Mouse (Mus musculus) stomach, embryonic 16.5 days (tissue): ENCODE data around the gene Tet3. TPM values are rescaled to one million over a fixed set of nuclear protein-coding genes. Genes with fewer than 3 reads are reported as not detected.

ENCODE experiments used
- ATAC-seq: fragments of 200-750 bp; cut with Nextera tagmentation; 2 replicates; pipeline ENCODE4 v1.8.0; 2017; ENCODE audit warnings: moderate number of reproducible peaks, moderate TSS enrichment; ENCODE audit not compliant: insufficient read depth, low FRiP score
- H3K27ac ChIP-seq: fragments of 300-500 bp; sonication (generic); 2 replicates; pipeline ENCODE4 v1.5.1; 2014; ENCODE audit warnings: low read length
- H3K27me3 ChIP-seq: fragments of 300-500 bp; sonication (generic); 2 replicates; pipeline ENCODE4 v1.6.1; 2014; ENCODE audit warnings: low read length, control low read depth, mixed read lengths; ENCODE audit not compliant: control insufficient read depth, insufficient read depth
- H3K36me3 ChIP-seq: fragments of 300-500 bp; sonication (generic); 2 replicates; pipeline ENCODE4 v1.6.1; 2014; ENCODE audit warnings: low read length; ENCODE audit not compliant: control insufficient read depth, insufficient read depth
- H3K4me1 ChIP-seq: fragments of 300-500 bp; sonication (generic); 2 replicates; pipeline ENCODE4 v1.6.1; 2014; ENCODE audit warnings: low read length, control low read depth, mixed read lengths; ENCODE audit not compliant: control insufficient read depth, insufficient read depth
- H3K4me2 ChIP-seq: fragments of 300-500 bp; sonication (generic); 2 replicates; pipeline ENCODE4 v1.6.1; 2014; ENCODE audit warnings: low read depth, low read length, mixed read lengths
- H3K4me3 ChIP-seq: fragments of 300-500 bp; sonication (generic); replicated peaks from 2 replicates; pipeline ENCODE4 v1.5.1; 2014; ENCODE audit warnings: mild to moderate bottlenecking, low read length
- H3K9ac ChIP-seq: fragments of 300-500 bp; sonication (generic); 2 replicates; pipeline ENCODE4 v1.6.1; 2014; ENCODE audit warnings: low read length
- H3K9me3 ChIP-seq: fragments of 300-500 bp; sonication (generic); replicated peaks from 2 replicates; pipeline ENCODE4 v1.6.1; 2016; ENCODE audit warnings: low read length, control low read depth; ENCODE audit not compliant: control insufficient read depth
- WGBS: fragments of 180-500 bp; shearing (Covaris S2); extraction: QIAGEN DNeasy Blood & Tissue Kit; methylation state at CpG from one replicate; pipeline ENCODE4 v1.1.7; 2014; 5-methylcytosine and 5-hydroxymethylcytosine counted together
- polyA plus RNA-seq: library from polyadenylated mRNA; unstranded; fragments of >200 nt; fragmentation: Nextera tagmentation; extraction: Ambion mirVana; gene quantifications from 2 replicates; pipeline ENCODE4 v1.2.1, GENCODE M21; 2015

Gene Tet3
- polyA plus RNA-seq, 1 experiment from 2014 or later, result 34.5 TPM

DNA sequence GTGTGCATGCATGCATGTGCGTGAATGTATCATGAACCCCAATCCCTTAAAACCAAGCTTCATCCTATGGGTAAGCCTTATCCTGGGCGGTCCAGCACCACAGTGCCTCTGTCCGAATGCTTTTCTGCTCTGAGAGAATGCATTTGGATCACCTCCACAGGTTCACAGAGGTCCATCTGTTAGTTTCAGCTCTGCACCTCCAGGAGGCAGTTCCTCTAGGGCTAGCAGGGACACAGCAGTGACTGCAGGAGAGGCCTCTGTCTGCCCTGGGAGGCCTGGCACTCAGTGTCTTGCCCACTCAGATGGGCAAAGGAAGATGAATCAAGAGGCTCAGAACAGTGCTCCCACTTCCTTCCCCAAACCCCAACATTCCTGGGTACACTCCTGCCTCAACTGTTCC lies 32.3 kb downstream of the Tet3 start:
- no peaks in the 10 kb centered on the region for H3K27me3 ChIP-seq
- whole genome bisulfite sequencing, result 80% methylated on average over 3 of the region's 3 CpGs
- H3K4me2 ChIP-seq, result no peak overlapping the region
- ATAC-seq, result no peak
- no peaks in the 10 kb centered on the region for H3K9me3 ChIP-seq
- H3K27ac ChIP-seq, result no peak overlapping the region
- peaks cover 63% of the 10 kb centered on the region for H3K4me1 ChIP-seq
- H3K9ac ChIP-seq, result no peak overlapping the region
- 0 out of 2 replicates have a peak, but pooled peaks cover 5% of the 10 kb centered on the region for H3K36me3 ChIP-seq
- no peak overlapping the region for H3K4me3 ChIP-seq

GRCm38 (mm10) chr6:83424053-83424404 lies 34.9 kb downstream of the Tet3 start:
- H3K9ac ChIP-seq, result no peak overlapping the region; the same call in 1 of the 2 replicates
- no peak overlapping the region for H3K4me3 ChIP-seq
- H3K4me2 ChIP-seq, result no peak overlapping the region
- H3K27ac ChIP-seq, result peak overlapping the region; percentile 92
- WGBS, result 73% methylated on average over 4 of the region's 4 CpGs
- no peaks in the 10 kb centered on the region for H3K27me3 ChIP-seq
- 0 out of 2 replicates have a peak, but pooled peaks cover 3% of the 10 kb centered on the region for H3K36me3 ChIP-seq
- no peaks in the 10 kb centered on the region for H3K9me3 ChIP-seq
- peaks cover 67% of the 10 kb centered on the region for H3K4me1 ChIP-seq
- ATAC-seq, result no peak

DNA sequence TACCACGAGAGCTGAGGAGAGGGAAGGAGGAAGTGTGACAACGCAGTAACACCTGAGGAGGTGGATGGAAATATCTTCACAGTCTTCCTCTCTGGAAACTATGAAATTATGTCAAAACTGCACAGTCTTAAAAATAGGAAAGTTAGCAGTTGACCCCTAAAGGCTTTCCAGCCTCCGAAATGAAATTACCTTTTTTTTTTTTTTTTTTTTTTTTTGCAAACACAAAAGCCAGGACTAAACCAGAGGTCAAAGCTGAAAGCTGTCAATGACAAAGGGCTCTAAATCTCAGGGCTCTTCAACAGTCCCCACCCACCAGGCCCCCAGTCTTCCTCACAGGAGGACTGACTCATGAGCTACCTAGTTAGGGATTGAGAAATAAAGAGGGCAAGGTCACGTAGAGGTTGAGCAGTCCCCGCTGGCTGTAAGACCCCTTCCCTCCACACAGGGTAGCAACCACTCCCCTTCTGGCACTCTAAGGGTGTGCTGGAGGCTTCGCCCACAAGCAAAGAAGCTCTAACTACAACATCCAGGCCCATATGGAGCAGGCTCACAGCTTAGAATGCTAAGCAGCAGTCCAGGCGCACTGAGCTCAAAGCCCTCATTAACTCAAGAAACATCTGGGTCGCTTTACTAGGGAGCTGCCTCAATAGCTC lies 35.4 kb downstream of the Tet3 start:
- no peak for ATAC-seq
- Histone ChIP-seq H3K4me2 (no peak overlapping the region), H3K36me3 (0 out of 2 replicates have a peak, but pooled peaks cover 3% of the 10 kb centered on the region), H3K9me3 (no peaks in the 10 kb centered on the region), H3K27ac (peak overlapping the region; percentile 92), H3K4me3 (no peak overlapping the region), H3K9ac (peak overlapping the region; percentile 20; the same call in 1 of the 2 replicates), H3K27me3 (no peaks in the 10 kb centered on the region), H3K4me1 (peaks cover 67% of the 10 kb centered on the region)
- whole genome bisulfite sequencing, result 56% methylated on average over 8 of the region's 8 CpGs

DNA sequence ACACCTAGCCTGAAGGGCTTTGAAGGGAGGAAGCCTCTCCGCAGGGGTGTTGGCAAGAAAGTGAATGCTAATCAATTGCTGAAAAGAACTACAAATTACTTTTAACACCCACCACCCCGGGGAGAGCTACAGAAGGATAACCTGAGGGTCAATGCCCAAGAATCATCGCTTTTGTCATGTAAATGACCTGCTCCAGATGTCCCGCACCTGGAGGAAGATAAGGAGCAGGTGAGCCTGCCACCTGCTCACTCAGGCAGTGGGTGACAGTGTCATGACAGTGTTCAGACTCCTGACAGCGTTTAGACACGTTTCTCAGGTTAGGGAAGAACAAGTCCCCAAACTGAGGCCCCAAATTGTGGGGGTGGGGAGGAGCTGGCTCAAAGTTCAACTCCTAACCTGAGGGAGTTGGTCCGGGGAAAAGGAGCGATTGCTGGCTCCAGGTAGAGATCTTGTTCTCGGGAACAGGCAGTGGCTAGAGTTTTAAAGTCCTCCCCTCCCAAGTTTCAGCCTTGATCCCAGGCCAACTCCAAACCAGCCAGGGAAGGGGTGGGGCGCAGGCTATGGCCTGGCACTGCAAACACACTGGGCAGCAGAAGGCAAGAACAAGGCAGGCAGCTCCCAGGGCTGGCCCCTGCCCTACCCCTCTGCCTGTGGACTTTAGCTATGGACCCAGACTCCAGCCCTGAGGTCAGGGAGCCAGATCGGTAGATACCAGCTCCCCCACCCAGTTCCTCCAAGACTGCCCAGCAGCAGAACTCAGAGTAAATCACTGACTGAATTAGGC lies 36.8 kb downstream of the Tet3 start:
- peak overlapping the region; percentile 92 for H3K27ac ChIP-seq
- H3K9me3 ChIP-seq, result no peaks in the 10 kb centered on the region
- peak overlapping the region; percentile 52; the same call in 1 of the 2 replicates for H3K9ac ChIP-seq
- peak; percentile 93 for ATAC-seq
- no peaks in the 10 kb centered on the region for H3K27me3 ChIP-seq
- H3K4me1 ChIP-seq, result peaks cover 63% of the 10 kb centered on the region
- H3K36me3 ChIP-seq, result 0 out of 2 replicates have a peak, but pooled peaks cover 3% of the 10 kb centered on the region
- H3K4me3 ChIP-seq, result no peak overlapping the region
- H3K4me2 ChIP-seq, result peak overlapping the region; percentile 6; the same call in 1 of the 2 replicates
- WGBS, result 26% methylated on average over 11 of the region's 11 CpGs

- 83% methylated on average over 3 of the region's 3 CpGs for WGBS
- Histone ChIP-seq H3K4me1 (peaks cover 74% of the 10 kb centered on the region), H3K9ac (no peak overlapping the region), H3K4me3 (no peak overlapping the region), H3K27me3 (no peaks in the 10 kb centered on the region), H3K4me2 (no peak overlapping the region), H3K27ac (no peak overlapping the region), H3K9me3 (no peaks in the 10 kb centered on the region), H3K36me3 (0 out of 2 replicates have a peak, but pooled peaks cover 3% of the 10 kb centered on the region)
- ATAC-seq, result no peak
Observed at GRCm38 (mm10) chr6:83419516-83419915, 39.4 kb downstream of the Tet3 start.

- 0 out of 2 replicates have a peak, but pooled peaks cover 6% of the 10 kb centered on the region for H3K36me3 ChIP-seq
- WGBS, result 69% methylated on average over 3 of the region's 3 CpGs
- H3K9me3 ChIP-seq, result no peaks in the 10 kb centered on the region
- no peaks in the 10 kb centered on the region for H3K27me3 ChIP-seq
- no peak for ATAC-seq
- H3K4me3 ChIP-seq, result no peak overlapping the region
- peak overlapping the region; percentile 63; the same call in 1 of the 2 replicates for H3K27ac ChIP-seq
- peaks cover 76% of the 10 kb centered on the region for H3K4me1 ChIP-seq
- no peak overlapping the region for H3K9ac ChIP-seq
- no peak overlapping the region for H3K4me2 ChIP-seq
Observed at GRCm38 (mm10) chr6:83417531-83417930, 41.4 kb downstream of the Tet3 start.

GRCm38 (mm10) chr6:83417104-83417502 lies 41.8 kb downstream of the Tet3 start:
- no peak overlapping the region for H3K4me3 ChIP-seq
- H3K36me3 ChIP-seq, result 0 out of 2 replicates have a peak, but pooled peaks cover 6% of the 10 kb centered on the region
- H3K9me3 ChIP-seq, result no peaks in the 10 kb centered on the region
- H3K27ac ChIP-seq, result peak overlapping the region; percentile 63; the same call in 1 of the 2 replicates
- no peak overlapping the region for H3K4me2 ChIP-seq
- WGBS, result 90% methylated on average over 2 of the region's 2 CpGs
- H3K9ac ChIP-seq, result peak overlapping the region; percentile 31; the same call in 1 of the 2 replicates
- ATAC-seq, result no peak
- no peaks in the 10 kb centered on the region for H3K27me3 ChIP-seq
- peaks cover 72% of the 10 kb centered on the region for H3K4me1 ChIP-seq

DNA sequence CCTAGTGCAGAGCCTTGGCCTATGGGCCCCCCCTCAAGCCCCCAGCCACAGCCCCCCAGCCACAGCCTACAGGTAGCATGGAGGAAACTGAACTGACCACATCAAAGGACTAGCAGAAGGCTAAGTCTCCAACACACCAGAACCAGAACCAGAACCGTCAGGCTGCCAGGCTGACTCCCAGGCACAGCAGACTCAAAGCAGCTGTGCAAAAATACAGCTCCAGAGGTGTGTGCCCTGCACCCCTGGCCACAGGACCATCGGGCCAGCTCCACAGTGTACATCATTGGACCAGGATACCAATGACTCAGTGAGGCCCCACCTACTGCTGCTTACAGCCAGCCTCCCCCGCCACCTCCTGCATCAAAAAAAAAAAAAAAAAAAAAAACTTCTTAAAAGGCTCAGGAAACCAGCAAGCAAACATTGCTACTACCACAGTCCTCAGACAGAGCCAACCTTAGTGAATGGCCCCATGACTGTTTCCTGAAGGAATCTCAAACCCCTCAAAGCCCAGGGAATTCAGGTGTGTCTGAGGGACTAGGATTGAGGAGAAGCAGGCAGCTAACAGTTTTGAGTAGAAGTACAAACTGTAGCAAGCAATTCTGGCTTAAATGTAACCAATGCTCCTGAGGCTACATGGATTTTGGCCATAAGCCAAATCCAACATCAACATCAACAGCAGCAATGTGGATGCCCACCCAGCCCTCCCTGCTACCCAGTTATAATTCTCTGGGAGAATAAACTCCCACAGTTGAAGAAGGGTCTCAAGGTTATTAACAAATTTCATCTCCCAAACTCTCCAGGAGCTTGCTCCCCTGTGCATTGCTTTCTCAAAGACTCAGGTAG lies 42.4 kb downstream of the Tet3 start:
- H3K9ac ChIP-seq, result peak overlapping the region; percentile 31; the same call in 1 of the 2 replicates
- H3K27me3 ChIP-seq, result no peaks in the 10 kb centered on the region
- 0 out of 2 replicates have a peak, but pooled peaks cover 6% of the 10 kb centered on the region for H3K36me3 ChIP-seq
- H3K4me2 ChIP-seq, result no peak overlapping the region
- H3K4me3 ChIP-seq, result no peak overlapping the region
- no peaks in the 10 kb centered on the region for H3K9me3 ChIP-seq
- H3K27ac ChIP-seq, result peak overlapping the region; percentile 63
- ATAC-seq, result peak; percentile 48; the same call in 1 of the 2 replicates
- peaks cover 72% of the 10 kb centered on the region for H3K4me1 ChIP-seq
- 63% methylated on average over 3 of the region's 3 CpGs for WGBS
